Mouse (Mus musculus) CD4-positive naive resting alpha-beta T cell, adult 76 days (primary cell): ENCODE results near the gene 4930595M18Rik. TPM values are rescaled to one million over a fixed set of nuclear protein-coding genes. Genes with fewer than 3 reads are reported as not detected.

ENCODE experiments used
- total RNA-seq: library from RNA; stranded (reverse); gene quantifications from one replicate; pipeline ENCODE4 v1.2.4, GENCODE M21; 2023

4930595M18Rik gene
- total RNA-seq: not detected

GRCm38 (mm10) chrX:81458021-81458420 is at the start of gene 4930595M18Rik:
TSS of gene 4930595M18Rik (minus strand) at chrX:81458121.

